Mouse (Mus musculus): ENCODE results near the gene Lefty2.

DNA sequence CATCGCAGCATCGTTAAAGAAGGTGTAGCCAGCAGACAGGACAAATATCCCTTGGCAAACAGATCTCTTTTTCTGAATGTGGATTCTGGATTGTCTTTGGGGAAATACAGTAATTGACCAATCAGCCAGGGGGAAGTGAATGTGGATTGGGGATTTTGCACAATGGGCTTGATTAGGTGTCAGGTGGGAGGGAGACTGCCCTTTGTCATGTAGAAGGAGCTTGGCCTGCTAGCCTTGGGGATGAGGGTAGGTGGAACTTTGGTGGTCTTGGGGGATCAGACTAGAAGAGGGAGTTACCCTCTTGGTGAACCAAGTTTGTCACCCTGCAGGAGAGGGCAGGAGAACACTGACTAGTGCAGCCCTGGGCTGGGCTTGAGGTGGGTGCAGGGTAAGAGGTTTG, 31.8 kb downstream of the Lefty2 start:
- TF ChIP-seq CTCF (IDR thresholded peaks at IDR 0.05; ENCODE audit: low read depth, low read length) = no peak
- no peak for TF ChIP-seq POLR2A (IDR thresholded peaks at IDR 0.05; ENCODE audit: borderline replicate concordance, low read depth, low read length)
